Mouse (Mus musculus): ENCODE data around the gene Elmo1.

Gene Elmo1

DNA sequence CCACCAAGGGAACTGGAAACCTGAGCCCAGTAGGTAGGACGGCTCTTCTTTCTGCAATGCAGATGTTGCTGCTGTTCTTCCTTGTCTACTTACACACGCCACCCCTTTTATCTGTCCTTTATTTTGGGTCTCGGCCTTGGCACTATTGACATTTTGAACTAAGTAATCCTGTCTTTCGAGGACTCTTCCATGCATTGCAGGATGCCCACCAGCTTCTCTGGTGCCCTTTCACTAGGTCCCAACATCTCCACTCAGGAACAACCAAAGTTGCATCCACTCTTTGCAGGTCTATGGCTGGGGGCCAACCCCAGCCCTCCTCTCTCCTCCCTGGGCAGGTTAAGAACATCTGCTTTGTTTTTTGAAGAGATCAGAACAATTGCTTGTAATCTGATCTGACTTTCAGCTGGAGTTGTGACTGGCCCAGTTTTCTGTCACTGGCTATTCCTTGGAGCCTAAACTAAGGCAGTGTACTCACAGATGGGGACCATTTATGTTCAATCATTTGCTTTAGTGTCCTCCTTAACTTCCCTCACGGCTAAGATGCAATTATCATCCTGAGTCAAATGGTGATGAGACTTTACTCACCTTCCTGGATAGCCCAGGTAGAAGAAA, 6.7 kb downstream of the Elmo1 start:
- no peak for DNase-seq

DNA sequence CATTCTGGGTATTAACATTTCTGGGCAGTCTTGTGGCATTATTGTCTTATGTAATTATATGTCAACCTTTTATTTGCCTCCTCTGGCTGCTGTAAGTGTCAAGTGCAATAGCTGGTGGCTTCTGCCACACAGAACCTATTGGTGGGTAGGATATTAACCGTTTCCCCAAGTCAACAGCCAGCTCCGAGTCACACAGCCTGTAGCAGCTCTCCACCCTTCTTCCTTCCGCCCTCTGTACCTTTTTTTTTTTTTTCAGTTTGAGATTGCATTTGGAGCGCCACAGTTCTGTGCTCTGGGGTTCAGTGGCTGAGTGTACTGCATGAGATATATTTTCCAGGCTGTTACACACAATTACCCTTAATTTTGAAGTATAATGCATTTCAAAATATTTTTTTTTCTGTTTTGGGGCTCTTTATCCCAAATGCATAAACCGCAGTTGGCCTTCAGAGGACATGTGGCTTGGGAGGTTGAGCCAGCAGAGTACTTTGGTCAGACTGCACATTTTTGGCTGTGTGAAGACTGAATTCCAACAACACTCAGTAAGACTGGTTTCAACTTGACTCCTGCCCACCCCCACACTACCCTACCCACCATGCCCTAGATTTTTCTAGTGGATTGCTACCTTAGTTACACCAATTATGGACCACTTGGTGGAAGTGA, 7.7 kb downstream of the Elmo1 start:
- peak in 1 of 2 experiments; percentile 17 for DNase-seq

DNA sequence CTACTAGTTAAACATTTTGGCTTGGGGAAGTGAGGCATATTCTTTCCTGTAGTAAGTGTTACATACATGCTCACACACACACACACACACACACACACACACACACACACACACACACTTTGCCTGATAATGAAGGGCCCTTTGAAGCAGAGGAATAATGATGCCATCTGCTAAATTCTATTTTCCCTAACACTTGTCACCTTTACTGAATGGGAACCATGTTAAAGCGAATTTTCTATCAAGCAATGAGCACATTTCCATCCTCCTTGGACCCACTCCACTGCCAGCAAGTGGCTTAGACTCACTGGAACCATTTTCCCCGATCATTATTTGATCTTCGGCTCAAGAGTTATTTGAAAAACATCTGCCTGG, 8.2 kb downstream of the Elmo1 start:
- DNase-seq, result no peak

DNA sequence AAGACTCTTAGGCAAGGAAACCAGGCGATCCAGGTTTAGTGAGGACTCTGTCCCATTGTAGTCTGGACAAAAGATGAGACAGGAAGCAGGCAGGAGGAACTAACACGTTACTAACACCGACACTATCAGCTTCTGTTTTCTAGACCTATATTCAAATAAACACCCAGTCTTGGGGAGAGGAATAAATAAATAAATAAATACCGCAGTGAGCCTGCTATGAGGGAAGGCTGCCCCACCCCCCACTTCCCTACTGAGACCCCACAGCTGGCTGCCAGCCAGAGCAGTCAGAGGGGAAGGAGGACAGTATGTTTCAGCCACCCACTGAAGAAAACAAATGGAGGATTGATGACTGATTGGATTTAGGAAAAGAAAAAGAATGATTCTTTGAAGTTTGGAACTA, 9.2 kb downstream of the Elmo1 start:
- peak in 1 of 2 experiments; percentile 30 for DNase-seq

DNA sequence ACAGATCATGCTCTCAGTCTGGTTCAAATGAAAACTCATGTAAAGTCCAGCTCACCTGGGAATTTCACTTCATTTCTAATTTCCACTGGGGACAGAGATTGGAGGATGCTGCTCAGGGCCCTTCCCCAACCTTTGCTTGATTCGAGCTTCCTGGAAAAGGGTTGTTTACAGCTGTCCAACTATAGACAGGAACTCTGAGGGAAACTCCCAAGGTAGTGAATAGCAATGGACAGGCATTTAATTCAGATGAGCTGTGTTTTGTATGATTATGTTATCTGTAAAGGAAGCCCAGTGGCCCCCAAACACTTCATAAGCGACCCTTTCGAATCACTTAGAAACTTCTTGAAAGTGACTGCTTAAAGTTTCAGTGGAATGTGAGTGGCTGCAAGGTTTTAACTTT, 10.0 kb downstream of the Elmo1 start:
- no peak for DNase-seq

DNA sequence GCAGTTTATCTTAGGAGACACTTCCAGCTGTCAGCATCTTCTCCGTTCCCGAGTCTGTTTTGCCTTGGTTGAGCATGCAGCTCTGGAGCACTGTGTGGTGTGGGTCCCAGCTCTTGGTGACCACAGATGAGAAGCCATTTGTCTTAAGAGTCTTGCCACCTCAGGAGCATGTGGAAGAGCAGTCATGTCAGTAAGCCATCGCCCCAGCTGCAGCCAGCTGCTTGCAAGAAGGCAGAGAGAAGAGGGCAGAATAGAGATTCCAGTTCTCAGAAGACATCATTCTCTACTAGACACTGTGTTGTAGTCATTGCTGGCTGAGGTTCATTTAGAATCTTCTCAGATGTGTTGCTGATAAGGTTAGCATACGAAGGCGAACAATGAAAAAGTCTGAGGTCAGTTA, 11.3 kb downstream of the Elmo1 start:
- no peak for DNase-seq

DNA sequence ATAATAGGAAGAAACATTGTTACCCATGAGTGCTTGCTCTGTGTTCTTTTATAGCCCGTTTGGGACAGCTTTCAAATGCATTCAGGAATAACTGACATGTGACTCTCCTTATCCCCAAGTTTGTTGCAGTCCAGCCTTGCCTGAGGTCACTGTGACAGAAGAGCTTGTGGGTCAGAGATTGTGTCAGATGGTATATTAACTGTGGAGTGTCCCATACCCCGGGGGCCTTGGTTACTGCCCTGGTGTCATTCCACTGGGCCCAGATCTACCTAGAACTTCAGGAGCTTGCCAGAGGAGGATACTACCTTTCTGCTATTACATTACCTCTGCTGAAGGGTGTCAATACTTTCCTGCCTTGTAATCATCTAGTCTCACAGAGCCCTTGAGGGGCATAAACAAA, 14.4 kb downstream of the Elmo1 start:
- no peak for DNase-seq

DNA sequence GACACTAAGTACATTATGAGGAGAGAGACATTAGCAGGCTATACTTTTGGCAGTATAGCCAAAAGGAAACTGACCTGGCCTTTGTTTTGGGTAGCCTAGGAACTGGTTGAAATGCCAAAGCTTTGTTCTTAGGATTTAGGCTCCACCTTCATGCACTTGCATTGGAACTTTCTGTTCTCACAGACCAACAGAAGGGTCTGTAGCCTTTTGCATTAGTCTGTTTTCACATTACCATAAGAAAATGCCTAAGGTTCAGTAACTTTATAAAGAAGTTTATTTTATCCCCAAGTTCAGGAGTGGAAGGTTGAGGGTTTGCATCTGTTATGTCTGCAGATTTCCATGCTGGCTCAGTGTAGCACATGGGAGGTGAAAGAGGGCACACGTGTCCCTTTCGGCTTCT, 15.6 kb downstream of the Elmo1 start:
- no peak for DNase-seq

DNA sequence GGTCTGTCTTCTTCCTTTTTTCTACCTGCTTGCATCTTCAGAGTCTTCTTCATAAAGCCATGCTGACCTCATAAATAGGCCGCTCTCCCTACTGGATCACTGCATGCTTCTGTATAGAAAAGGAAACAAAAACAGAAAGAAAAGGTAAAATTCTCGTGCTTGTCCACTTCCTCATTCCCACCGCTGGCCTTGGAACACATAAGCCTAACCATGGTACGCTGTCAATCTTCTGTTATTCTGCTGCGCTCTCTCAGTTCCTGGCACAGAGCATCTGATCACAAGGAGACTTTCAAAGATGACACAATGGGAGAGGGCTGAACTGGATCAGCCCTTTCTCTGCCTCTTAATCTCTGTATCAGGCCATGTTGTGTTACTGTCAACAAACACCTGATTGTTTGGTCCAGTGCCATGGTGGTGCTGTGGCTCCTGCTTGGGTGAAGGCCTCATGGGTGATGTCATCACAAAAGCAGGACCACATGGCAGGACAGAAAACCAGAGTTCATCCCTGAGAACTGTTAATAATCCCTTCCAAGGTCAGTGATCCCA, 17.6 kb downstream of the Elmo1 start:
- DNase-seq, result no peak

DNA sequence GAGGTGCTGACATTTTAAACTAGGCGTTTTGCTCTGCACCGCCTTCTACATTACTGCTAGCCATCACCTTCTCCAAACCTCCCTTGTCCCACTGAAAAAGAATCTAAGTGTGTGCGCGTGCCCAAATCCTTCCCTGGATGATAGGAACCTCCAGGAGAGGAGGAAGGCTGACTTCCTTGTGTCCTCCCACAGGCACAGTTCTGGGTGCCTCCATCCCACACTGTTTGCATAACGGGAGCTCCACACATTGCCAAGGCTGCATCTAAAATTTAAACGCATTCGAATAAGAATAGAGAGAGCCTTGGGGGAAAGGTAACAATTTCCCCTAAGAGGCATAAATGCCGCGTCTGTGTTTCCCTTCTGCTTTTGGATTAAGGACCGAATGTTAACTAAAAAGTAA, 18.6 kb downstream of the Elmo1 start:
- DNase-seq, result no peak

DNA sequence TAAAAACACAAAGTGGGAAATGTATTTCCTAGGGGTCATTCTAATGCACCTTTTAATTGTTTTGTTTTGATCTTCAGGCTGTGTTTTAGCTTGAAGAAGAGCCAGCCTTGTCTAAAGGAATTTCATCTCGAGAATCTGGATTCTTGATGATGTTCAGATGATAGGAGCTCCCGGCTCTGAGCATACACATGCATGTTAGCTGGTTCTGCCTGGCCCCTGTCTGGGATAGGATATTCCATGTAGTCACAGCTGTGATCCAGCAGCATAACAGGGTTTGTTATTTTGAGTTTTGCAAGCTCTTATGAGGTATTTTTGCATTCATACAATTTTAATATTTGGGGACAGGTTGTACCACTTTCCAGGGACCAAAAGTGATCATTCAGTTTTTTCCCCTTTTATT, 19.1 kb downstream of the Elmo1 start:
- DNase-seq, result no peak

DNA sequence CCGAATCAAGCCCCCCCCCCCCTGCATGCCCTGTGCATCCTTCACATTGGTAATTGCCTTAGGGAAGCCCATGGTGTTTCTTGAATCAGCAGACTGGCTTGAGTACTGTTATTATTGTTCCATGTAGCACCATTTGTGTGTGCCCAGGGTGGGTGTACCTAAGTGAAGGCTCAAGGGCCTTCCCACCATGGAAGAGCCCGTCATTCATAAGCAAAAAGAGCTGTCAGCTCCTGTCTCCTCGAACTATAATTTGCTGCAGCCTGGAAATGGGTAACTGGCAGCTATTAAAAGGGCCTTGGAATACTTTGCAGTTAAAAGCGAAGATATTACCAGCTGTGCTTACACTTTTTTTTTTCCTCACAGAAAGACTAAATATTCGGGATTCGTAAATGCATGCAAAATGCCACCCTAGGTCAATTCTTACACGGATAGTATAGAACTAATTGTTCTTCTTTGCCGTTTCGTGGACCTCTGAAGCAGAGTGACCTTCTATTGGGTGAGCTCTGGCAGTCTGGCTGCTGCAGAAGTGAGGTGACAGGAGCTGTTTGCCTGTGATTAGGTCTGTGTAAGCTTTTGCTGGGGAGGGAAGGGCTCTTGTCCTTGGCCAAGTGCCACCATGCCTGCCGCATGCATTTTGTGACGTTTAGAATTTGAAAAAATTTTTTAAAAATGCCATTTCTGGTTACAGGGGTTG, 19.7 kb downstream of the Elmo1 start:
- no peak for DNase-seq

DNA sequence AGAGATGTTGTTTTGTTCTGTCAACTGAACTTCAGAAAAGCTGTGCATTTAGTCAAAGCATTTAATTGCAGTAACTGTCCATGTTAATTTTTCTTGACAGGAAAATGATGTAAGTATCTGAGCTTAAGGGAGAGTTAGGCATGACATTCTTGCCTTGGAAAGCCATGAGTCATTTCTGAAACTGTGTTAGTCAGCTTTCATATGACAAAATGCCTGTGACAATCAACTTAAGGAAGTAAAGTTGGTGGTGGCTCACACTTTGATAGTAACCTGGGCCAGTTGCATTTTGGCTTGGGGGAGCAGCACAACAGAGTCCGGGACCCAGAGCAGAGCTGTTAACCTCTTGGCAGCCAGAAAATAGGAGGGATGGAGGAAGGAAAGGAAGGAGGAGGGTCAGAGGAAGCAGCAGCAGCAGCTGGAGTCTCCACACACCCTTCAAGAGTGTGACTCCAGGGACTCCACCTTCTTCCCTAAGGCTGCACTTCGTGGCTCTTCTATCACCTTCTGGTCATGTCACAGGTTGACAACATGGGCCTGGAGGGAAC, 20.9 kb downstream of the Elmo1 start:
- DNase-seq, result no peak

DNA sequence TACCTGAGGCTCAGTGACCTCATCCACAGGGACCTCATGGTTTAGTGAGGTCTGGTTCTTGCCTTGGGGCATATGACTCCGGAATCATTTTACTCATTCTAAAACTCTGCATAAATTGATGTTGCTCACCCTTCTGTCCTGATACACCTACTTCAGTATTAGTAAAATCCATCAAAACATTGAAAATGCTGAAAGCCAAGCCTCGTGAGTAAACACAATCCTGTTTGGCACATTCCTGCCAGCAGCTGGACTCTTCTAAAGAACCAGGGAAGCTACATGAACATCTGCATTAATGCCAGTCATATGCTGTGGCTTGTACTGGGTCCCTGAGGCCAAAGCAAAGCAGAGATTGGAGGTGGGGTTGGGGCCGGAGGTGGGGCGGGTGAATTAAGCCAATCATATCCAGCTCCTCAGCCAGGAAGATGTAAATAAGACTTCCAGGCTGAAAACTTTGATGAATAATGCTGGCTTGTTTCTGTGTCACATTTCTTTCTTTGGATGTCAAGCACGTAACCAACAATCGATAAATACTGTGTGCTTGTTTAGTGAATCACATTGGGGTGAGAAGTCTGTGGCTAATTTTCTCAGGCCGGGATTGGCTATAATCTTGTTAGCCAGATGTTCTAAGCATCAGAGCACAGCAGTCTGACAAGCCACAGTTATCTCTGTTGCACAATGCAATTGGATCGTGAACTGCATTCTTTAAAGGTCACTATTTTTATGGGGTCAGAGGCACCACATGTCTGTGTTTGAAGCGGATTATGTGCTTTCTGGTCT, 24.9 kb downstream of the Elmo1 start:
- DNase-seq, result no peak

DNA sequence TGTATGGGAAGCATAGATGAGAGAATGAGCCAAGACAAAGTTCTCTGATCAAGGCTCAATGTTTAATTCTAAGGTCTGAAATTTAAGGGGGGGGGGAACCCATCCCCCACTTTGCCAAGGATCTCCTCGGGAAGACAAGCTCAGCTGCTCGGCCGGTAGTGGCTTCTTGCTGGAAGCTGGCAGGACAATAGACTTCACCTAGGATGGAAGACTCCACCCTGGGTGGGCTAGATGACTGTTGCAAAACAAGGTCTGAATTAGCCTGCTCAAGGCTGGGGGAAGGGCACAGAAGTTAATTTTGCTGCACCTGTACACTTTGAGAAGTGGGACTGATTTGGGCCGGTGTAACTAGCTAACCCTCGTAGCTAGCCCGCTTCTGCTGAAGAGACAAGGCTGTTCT, 25.6 kb downstream of the Elmo1 start:
- DNase-seq, result no peak

DNA sequence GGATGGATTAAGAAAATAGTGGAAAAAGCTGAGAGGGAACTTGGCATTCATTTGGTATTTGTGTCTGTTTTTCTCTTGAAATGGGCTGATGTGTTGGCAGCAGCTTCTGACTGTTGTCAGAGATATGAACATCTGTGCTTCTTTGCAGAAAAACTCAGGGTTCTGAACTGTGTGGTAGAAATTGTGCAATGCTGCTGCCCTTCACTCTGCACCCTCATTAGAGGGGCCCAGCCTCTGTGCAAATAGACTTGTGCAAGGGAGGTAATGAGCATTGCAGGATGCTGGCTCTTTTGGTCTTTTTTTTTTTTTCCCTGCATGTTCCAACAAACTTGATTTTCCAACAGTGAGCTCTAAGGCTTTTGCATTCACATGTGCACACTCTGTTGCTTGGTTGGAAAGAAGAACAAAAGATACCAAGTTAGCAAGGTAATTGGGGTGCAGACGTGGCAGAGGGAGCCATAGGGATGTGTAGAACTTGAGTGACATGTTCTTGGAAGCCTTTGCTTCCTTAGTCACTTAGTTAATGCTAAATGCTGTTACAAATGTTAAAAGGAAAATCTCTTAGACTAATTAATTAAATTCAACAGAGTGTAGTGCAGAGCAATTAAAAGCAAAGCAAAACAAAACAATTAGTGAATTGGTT, 26.6 kb downstream of the Elmo1 start:
- DNase-seq, result no peak

DNA sequence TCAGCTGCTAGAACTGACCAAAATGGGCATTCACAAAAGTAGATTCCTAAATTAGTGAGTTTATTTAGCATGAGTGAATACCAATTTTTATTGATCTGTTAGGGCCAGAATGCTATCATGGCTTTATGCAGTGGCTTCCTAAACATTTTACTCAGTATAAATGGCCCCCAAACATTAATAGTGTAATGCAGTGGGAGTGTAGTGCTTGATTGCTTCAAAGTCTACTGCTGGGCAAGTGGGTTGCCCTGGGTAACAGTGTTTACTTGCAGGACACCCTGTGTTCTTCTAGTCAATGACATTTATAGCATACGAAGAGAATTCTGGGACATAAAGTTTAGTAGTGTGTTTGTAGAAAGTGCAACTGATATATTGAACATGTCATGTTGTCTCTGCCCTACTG, 27.3 kb downstream of the Elmo1 start:
- DNase-seq, result no peak

DNA sequence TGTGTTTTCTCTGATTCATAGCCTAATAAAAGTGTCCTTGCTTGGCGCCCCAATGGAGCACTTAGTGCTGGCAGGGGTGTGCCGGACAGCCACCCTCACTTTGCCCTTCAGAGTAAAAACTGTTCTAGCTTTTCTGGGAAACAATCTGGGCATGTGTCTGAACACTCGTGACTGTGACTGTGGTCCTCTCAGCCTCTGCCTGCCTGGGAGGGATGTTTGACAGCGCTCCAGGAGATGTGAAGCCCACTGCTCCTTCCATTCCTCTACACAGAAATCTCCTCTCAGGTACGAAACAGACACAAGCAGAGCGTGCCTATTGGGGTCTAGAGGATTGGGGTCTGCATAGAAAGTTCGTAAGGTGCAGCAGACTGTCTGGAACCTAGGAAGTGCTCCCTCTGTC, 28.5 kb downstream of the Elmo1 start:
- no peak for DNase-seq

DNA sequence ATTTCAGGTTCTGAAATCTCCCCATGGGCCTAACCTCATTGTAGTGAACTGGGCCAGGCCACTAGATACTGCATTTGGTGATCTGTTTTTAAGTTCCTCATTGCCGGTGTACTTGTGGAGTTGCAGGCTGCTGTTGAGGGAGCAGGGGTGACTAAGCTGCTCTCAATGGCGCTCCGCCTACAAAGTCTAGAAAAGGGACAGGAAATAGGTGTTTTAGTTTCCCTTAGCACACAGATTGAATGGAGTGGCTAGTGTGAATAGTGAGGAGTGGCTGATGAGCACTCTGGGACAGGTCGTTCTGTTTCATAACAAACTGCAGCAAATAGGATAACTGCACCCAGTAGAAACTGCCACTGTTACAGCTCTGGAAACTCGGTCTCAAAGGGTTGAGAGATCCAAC, 30.3 kb downstream of the Elmo1 start:
- DNase-seq, result peak in 1 of 2 experiments; percentile 23

DNA sequence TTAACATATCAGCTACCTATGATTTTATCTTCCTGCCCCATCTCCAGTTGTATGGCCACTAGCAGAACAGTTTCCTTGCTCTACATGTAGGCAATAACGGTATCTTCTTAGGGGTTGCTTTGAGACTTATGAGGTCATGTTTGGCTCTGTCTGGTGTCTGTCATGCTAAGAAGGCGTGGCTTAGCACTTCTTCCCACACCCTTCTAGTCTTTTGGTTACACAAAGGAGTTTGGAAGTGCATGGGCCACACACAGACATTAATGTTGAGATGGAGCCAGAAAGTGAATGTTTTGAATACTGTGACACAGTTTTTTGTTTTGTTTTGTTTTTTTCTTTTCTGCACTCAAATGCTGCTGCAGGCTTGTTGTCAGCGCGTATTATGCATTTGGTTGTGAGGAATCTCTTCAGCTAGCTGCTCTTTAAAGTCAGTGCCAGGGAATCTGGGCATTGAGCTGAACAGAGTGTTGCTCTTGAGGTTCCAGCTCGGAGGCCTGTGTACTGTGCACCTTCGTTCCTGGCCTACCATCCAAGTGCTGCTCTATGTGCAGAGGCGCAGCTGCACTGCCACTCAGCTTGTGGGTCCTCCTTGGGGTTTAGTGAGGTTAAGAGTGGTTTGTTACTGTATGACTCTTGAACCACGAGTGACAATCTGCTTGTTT, 31.1 kb downstream of the Elmo1 start:
- no peak for DNase-seq

DNA sequence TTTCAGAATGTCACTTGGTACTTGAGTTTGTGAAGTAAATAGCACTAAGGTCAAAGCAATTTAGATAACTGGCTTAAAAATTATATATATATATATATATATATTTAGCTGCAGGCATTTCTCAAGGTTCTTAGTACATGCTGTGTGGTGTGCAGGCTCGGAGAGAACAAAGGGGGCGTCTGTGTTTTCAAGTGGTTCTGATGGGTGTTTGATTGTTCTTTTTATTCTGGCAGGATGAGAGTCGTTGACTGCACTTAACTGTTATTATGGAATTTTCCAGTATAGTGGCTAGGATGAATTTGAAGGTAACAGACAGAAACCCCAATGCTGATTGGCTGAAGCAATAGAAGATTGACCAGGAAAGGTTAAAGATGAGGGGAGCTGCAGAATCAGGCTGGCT, 33.6 kb downstream of the Elmo1 start:
- DNase-seq, result no peak

DNA sequence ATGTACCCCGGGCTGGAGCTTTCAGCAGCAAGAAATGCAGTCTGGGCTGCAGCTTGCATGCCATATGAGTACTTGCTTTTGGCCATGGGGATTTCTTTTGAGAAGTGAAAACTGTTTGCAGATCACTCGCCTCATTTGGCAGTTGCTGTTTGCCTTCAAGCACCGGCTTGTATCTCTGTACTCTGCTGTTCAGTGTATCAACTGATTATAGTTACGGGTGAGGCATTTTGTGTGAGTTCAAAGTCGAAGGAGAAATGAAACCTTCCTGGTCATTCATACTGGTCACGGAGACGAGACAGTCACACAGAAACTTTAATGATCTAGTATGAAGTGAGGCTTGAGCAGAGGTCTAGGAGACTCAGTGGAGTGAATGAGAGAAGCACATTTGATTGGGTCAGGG, 34.6 kb downstream of the Elmo1 start:
- DNase-seq, result no peak
